Mouse (Mus musculus) forebrain, embryonic 14.5 days (tissue): ENCODE measurements at regions not wholly inside any gene's neighbourhood (a gene's known extent, or its start where the extent isn't known, plus 50 kb on each side); places are given as distances from the start of the nearest gene placed in this dataset.

Experiments
- ATAC-seq: fragments of 200-750 bp; cut with Nextera tagmentation; 2 replicates; pipeline ENCODE4 v1.8.0; 2017; ENCODE audit warnings: mild to moderate bottlenecking, moderate library complexity
- DNase-seq: peaks from one replicate; pipeline ENCODE4 v3.0.0-alpha.2; 2015; ENCODE audit warnings: low spot score
- H3K27ac ChIP-seq: fragments of 300-500 bp; sonication (generic); 2 replicates; pipeline ENCODE4 v1.5.1; 2014; ENCODE audit warnings: low read depth, mild to moderate bottlenecking, control low read depth, low read length, moderate library complexity
- H3K27me3 ChIP-seq: fragments of 300-500 bp; sonication (generic); replicated peaks from 2 replicates; pipeline ENCODE4 v1.6.1; 2014; ENCODE audit warnings: low read length, control low read depth, mixed read lengths; ENCODE audit not compliant: control insufficient read depth, insufficient read depth
- H3K36me3 ChIP-seq: fragments of 300-500 bp; sonication (generic); 2 replicates; pipeline ENCODE4 v1.6.1; 2014; ENCODE audit warnings: low read length, control low read depth; ENCODE audit not compliant: control insufficient read depth, insufficient read depth
- H3K4me1 ChIP-seq: fragments of 300-500 bp; sonication (generic); 2 replicates; pipeline ENCODE4 v1.6.1; 2014; ENCODE audit warnings: antibody characterized with exemption, low read length, control low read depth; ENCODE audit not compliant: control insufficient read depth, insufficient read depth
- H3K4me2 ChIP-seq: fragments of 300-500 bp; sonication (generic); 2 replicates; pipeline ENCODE4 v1.6.1; 2014; ENCODE audit warnings: mild to moderate bottlenecking, control low read depth, low read length
- H3K4me3 ChIP-seq: fragments of 300-500 bp; sonication (generic); 2 replicates; pipeline ENCODE4 v1.5.1; 2014; ENCODE audit warnings: low read depth, low read length, control low read depth
- H3K9ac ChIP-seq: fragments of 300-500 bp; sonication (generic); 2 replicates; pipeline ENCODE4 v1.6.1; 2014; ENCODE audit warnings: mild to moderate bottlenecking, low read length, control low read depth, moderate library complexity
- H3K9me3 ChIP-seq: fragments of 300-500 bp; sonication (generic); replicated peaks from 2 replicates; pipeline ENCODE4 v1.6.1; 2016; ENCODE audit warnings: low read length, control low read depth, mixed read lengths; ENCODE audit not compliant: control insufficient read depth
- WGBS: fragments of 180-500 bp; shearing (Covaris S2); extraction: QIAGEN DNeasy Blood & Tissue Kit; methylation state at CpG from one replicate; pipeline ENCODE4 v1.1.7; 2014; 5-methylcytosine and 5-hydroxymethylcytosine counted together

DNA sequence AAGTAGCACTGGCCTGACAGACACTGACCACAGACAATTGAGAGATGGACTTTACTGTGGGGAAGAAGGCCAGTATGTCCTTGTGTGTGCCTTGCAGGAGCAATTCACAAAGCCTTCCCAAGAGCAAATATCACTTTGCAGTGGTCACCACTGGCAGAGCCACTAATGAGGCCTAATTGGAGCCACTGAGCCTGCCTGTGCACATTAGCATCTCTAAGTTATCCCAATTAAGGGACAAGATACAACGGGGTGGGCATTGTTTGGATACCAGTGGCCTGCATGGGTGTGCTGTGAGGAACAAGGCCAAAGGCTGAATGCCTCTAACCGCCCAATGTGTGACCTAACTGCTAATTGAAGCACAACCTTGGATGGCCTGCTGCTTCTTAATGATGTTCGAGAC, 433.4 kb upstream of the Ptbp2 start:
- H3K27me3 ChIP-seq, result no peaks in the 10 kb centered on the region
- no peaks in the 10 kb centered on the region for H3K9me3 ChIP-seq
- WGBS, result 19% methylated on average over 3 of the region's 3 CpGs
- H3K4me1 ChIP-seq, result peaks cover 8% of the 10 kb centered on the region
- H3K27ac ChIP-seq, result no peak overlapping the region
- H3K4me2 ChIP-seq, result no peak overlapping the region
- H3K36me3 ChIP-seq, result no peaks in the 10 kb centered on the region
- no peak overlapping the region for H3K9ac ChIP-seq
- DNase-seq (peak; percentile 12), ATAC-seq (no peak)
- H3K4me3 ChIP-seq, result no peak overlapping the region

DNA sequence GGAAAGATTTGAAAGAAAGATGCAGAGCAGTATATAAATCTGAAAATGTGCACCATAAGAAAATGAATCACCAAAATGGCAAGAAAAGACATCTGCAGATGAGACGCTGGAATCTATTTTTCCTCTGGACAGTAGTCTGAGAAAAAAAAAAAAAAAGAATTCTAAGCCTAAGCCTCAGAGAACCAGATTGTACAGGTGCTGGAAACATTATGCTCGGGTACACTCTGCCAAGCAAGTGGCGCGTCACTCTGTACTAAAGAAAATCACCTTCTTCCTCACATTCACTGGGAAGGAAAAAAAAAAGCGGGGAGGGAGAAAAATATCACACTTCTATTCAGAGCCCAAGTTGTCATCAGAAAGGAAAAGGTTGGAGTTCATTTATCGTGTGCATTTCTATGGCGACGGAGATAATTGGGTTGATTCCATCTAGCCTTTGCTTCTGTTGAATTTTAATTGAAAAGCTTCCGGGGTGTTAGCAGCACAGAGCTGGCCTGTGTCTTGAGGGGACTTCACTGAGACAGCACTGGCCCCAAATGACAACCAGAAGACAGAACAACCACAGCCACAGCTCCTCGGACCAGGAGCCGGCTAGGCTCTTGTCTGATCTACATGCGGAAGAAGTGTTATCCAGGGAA, 430.5 kb upstream of the Ptbp2 start:
- peaks cover 8% of the 10 kb centered on the region for H3K4me1 ChIP-seq
- no peak overlapping the region for H3K4me3 ChIP-seq
- H3K9me3 ChIP-seq, result no peaks in the 10 kb centered on the region
- H3K27ac ChIP-seq, result 0 out of 2 replicates have a peak overlapping the region, but pooled peaks have one; percentile 5
- ATAC-seq (peak; percentile 58; the same call in 1 of the 2 replicates), DNase-seq (peak; percentile 61)
- no peaks in the 10 kb centered on the region for H3K27me3 ChIP-seq
- H3K36me3 ChIP-seq, result no peaks in the 10 kb centered on the region
- H3K9ac ChIP-seq, result no peak overlapping the region
- H3K4me2 ChIP-seq, result peak overlapping the region; percentile 34; the same call in 1 of the 2 replicates
- 25% methylated on average over 12 of the region's 12 CpGs for WGBS

DNA sequence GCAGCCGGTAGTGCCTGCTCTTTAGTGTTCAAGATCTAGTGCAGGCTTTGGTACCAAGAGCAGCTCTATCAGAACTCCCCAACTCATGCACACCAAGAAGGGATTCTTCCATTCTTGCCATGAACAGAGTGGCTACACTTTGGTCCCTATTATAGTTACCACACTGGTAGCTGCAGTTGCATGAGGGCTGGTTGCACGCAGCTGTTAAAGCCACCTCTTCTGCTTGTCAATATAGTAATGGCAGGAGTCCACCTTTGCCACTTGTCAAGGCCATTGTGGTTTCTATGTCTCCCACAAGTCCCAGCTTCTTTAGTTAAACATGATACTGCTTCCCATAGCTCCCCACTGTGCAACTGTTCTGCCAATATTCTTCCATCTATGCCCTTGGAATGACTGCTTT, 415.1 kb upstream of the Ptbp2 start:
- WGBS, result 95% methylated on average over 2 of the region's 2 CpGs
- Histone ChIP-seq H3K9ac (no peak overlapping the region), H3K27me3 (no peaks in the 10 kb centered on the region), H3K4me1 (no peaks in the 10 kb centered on the region), H3K27ac (no peak overlapping the region), H3K36me3 (no peaks in the 10 kb centered on the region), H3K4me3 (no peak overlapping the region), H3K4me2 (no peak overlapping the region), H3K9me3 (no peaks in the 10 kb centered on the region)
- ATAC-seq, result no peak
- DNase-seq, result no peak

DNA sequence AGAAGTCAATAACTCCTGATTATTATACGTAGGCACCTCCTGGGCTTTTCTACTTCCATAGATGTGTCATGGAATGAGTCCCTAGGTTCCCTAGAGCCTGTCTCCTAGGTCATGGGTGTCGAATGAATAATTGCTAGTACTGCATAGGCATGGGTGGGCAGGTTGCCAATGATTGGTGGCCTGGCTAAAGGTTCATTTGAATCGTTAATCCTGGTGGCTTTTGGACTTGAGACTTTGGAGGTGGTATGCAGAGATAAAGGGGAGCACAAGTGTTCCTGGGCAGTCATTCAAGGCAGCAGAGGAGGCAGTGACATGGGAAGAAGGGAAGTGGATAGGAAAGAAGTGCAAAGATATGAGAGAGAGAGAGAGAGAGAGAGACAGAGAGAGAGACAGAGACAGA, 410.2 kb upstream of the Ptbp2 start:
- H3K4me1 ChIP-seq, result peaks cover 5% of the 10 kb centered on the region; the same call in 1 of the 2 replicates
- DNase-seq, result no peak
- ATAC-seq, result no peak
- no peak overlapping the region for H3K9ac ChIP-seq
- no peaks in the 10 kb centered on the region for H3K9me3 ChIP-seq
- H3K4me3 ChIP-seq, result no peak overlapping the region
- no peak overlapping the region for H3K27ac ChIP-seq
- H3K27me3 ChIP-seq, result no peaks in the 10 kb centered on the region
- H3K36me3 ChIP-seq, result no peaks in the 10 kb centered on the region
- 74% methylated on average over 3 of the region's 3 CpGs for WGBS
- no peak overlapping the region for H3K4me2 ChIP-seq

DNA sequence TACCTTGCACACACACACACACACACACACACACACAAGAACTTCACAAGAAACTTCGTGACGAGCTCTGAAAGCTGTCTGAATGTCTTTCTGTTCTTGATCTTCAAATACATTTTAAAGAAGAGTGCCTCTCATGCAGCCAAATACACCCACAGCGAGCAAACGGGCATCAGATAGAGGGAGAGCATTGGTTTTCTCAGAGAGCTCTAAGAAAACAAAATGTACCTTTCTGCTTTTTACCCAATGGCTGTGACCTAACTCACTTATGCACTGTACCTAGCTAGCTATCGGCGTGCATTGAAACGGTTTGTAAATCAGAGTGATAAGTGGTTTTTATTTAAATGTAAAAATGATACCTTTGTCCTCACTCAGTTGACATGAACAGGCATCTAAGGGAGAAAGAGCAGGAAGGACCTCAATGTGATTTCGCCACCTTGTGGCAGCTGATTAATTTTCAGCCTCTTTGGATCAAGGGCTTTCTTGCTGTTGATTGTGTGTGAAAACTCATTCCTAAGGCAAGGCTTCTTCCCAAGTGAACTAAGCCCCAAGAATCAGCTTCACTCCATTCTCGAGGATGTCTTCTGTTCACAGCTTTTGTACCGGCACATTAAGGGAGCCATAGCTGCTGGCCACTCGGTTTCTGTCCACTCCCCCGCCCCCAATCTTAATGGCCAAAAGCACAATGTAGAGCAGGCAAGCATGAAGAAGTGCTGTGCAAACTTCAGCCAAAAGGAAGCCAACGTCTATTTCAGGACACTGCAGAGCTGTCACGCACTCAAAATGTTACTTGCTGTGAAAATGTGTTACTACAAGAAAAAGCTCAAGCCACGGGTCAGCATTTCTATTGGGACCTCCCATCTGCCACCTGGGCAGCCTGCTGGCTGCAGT, 408.4 kb upstream of the Ptbp2 start:
- Histone ChIP-seq H3K27me3 (no peaks in the 10 kb centered on the region), H3K9me3 (no peaks in the 10 kb centered on the region), H3K9ac (no peak overlapping the region), H3K4me1 (peaks cover 5% of the 10 kb centered on the region; the same call in 1 of the 2 replicates), H3K4me3 (no peak overlapping the region), H3K4me2 (peak overlapping the region; percentile 14; the same call in 1 of the 2 replicates), H3K36me3 (no peaks in the 10 kb centered on the region), H3K27ac (no peak overlapping the region)
- DNase-seq, result peak; percentile 90
- WGBS, result 32% methylated on average over 15 of the region's 15 CpGs
- ATAC-seq, result peak; percentile 84

DNA sequence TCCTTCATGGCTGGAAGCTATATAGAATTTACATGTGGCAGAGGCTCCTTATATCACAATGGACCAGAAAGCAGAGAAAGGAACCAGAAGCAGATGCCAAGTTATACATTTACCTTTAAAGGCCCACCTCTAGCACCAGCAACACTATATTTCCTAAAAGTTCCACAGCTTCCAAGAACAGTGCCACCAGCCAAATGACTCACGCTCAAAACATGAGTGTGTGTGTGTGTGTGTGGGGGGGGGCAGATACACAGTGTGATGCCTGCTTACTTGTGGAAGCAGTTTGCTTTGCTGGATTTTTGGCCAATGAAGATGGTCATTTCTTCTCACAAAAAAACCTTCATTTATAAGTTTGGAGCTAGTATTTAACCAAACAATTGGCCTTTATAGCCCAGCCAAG, 405.3 kb upstream of the Ptbp2 start:
- Histone ChIP-seq H3K4me3 (no peak overlapping the region), H3K4me2 (no peak overlapping the region), H3K4me1 (peaks cover 5% of the 10 kb centered on the region; the same call in 1 of the 2 replicates), H3K36me3 (no peaks in the 10 kb centered on the region), H3K27ac (no peak overlapping the region), H3K27me3 (no peaks in the 10 kb centered on the region), H3K9me3 (no peaks in the 10 kb centered on the region), H3K9ac (no peak overlapping the region)
- WGBS, result 94% methylated on average over 1 of the region's 1 CpGs
- ATAC-seq, result no peak
- DNase-seq, result no peak

DNA sequence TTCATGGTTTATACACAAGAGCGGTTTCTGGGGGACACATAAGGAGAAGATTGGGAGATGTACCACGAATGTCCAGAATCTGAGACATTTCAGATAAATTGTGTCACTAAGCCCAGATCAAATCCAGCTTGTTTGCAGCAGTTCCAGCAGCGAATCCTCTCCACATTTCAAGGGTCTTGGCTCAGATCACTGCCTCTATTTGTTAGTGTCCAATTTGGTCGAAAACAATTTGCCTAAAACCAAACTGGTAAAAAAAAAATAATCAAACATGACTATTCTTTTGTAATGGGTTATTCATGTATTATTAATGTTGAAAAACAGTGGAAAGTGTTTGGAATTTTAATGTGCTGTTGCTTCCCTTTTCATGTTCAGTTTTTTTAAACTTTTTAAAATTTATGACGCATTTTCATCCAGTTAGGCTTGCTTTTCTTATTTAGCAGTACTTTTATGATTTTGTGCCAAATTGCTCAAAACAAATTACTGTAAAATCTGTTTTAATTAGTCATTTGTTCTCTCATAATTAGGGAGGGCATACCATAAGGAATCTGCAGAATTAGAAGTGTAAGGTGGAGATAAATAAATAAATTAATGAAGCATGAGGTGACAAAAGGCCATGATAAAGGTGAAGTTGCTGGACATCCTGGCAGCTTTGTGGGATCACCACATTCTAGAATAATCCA, 396.8 kb upstream of the Ptbp2 start:
- no peak for ATAC-seq
- H3K9ac ChIP-seq, result no peak overlapping the region
- no peaks in the 10 kb centered on the region for H3K9me3 ChIP-seq
- H3K4me2 ChIP-seq, result no peak overlapping the region
- H3K4me3 ChIP-seq, result no peak overlapping the region
- H3K27me3 ChIP-seq, result no peaks in the 10 kb centered on the region
- DNase-seq, result peak; percentile 9
- H3K4me1 ChIP-seq, result no peaks in the 10 kb centered on the region
- H3K27ac ChIP-seq, result no peak overlapping the region
- no peaks in the 10 kb centered on the region for H3K36me3 ChIP-seq
- 53% methylated on average over 5 of the region's 5 CpGs for WGBS

DNA sequence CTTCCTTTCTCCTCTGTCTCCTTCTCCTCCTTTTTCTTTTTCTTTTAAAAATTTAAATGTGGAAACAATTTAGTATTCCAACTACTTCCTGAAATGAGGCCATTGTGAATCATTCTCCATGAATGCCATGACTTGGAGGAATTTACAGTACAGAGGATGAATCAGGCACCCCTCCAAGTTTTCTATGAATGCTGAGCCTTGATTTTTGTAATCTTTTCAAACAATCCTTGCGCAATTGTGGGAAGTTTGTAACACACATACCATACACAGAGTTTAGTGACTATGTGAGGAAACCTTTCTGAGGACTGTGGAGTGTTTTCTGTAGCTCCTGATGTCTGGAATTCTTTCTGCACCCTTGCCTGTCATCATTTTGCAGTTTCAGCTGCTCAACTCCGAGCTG, 391.4 kb upstream of the Ptbp2 start:
- no peak overlapping the region for H3K27ac ChIP-seq
- ATAC-seq (no peak), DNase-seq (no peak)
- H3K27me3 ChIP-seq, result no peaks in the 10 kb centered on the region
- no peak overlapping the region for H3K9ac ChIP-seq
- no peak overlapping the region for H3K4me2 ChIP-seq
- no peaks in the 10 kb centered on the region for H3K4me1 ChIP-seq
- H3K9me3 ChIP-seq, result no peaks in the 10 kb centered on the region
- no peak overlapping the region for H3K4me3 ChIP-seq
- H3K36me3 ChIP-seq, result no peaks in the 10 kb centered on the region
- 53% methylated on average over 2 of the region's 2 CpGs for WGBS
